Mouse (Mus musculus) intestine, embryonic 16.5 days (tissue): ENCODE data around the gene N4bp1. TPM values are rescaled to one million over a fixed set of nuclear protein-coding genes. Genes with fewer than 3 reads are reported as not detected.
A peak's percentile ranks its signal among the peaks of the same experiment; 100 is the strongest.

Source experiments
- ATAC-seq: fragments of 200-750 bp; cut with Nextera tagmentation; 2 replicates; pipeline ENCODE4 v1.8.0; 2017; ENCODE audit warnings: moderate TSS enrichment, moderate library complexity
- H3K27ac ChIP-seq: fragments of 300-500 bp; sonication (generic); 2 replicates; pipeline ENCODE4 v1.5.1; 2014; ENCODE audit warnings: mild to moderate bottlenecking, low read length
- H3K27me3 ChIP-seq: fragments of 300-500 bp; sonication (generic); replicated peaks from 2 replicates; pipeline ENCODE4 v1.6.1; 2014; ENCODE audit warnings: low read length, control low read depth, mixed read lengths; ENCODE audit not compliant: control insufficient read depth, insufficient read depth
- H3K36me3 ChIP-seq: fragments of 300-500 bp; sonication (generic); 2 replicates; pipeline ENCODE4 v1.6.1; 2014; ENCODE audit warnings: low read length, control low read depth; ENCODE audit not compliant: control insufficient read depth, insufficient read depth
- H3K4me1 ChIP-seq: fragments of 300-500 bp; sonication (generic); 2 replicates; pipeline ENCODE4 v1.6.1; 2014; ENCODE audit warnings: low read length, control low read depth, mixed read lengths; ENCODE audit not compliant: control insufficient read depth, insufficient read depth
- H3K4me2 ChIP-seq: fragments of 300-500 bp; sonication (generic); 2 replicates; pipeline ENCODE4 v1.6.1; 2014; ENCODE audit warnings: low read depth, low read length, control low read depth
- H3K4me3 ChIP-seq: fragments of 300-500 bp; sonication (generic); 2 replicates; pipeline ENCODE4 v1.5.1; 2014; ENCODE audit warnings: mild to moderate bottlenecking, low read length
- H3K9ac ChIP-seq: fragments of 300-500 bp; sonication (generic); 2 replicates; pipeline ENCODE4 v1.6.1; 2014; ENCODE audit warnings: low read depth, low read length
- H3K9me3 ChIP-seq: fragments of 300-500 bp; sonication (generic); 2 replicates; pipeline ENCODE4 v1.6.1; 2016; ENCODE audit warnings: low read length, control low read depth; ENCODE audit not compliant: control insufficient read depth
- WGBS: fragments of 180-500 bp; shearing (Covaris S2); extraction: QIAGEN DNeasy Blood & Tissue Kit; methylation state at CpG from one replicate; pipeline ENCODE4 v1.1.7; 2014; 5-methylcytosine and 5-hydroxymethylcytosine counted together
- polyA plus RNA-seq: library from polyadenylated mRNA; unstranded; fragments of >200 nt; fragmentation: Nextera tagmentation; extraction: Ambion mirVana; gene quantifications from 2 replicates; pipeline ENCODE4 v1.2.1, GENCODE M21; 2015

The N4bp1 gene
- polyA plus RNA-seq, 1 experiment from 2014 or later = 4.9 TPM

DNA sequence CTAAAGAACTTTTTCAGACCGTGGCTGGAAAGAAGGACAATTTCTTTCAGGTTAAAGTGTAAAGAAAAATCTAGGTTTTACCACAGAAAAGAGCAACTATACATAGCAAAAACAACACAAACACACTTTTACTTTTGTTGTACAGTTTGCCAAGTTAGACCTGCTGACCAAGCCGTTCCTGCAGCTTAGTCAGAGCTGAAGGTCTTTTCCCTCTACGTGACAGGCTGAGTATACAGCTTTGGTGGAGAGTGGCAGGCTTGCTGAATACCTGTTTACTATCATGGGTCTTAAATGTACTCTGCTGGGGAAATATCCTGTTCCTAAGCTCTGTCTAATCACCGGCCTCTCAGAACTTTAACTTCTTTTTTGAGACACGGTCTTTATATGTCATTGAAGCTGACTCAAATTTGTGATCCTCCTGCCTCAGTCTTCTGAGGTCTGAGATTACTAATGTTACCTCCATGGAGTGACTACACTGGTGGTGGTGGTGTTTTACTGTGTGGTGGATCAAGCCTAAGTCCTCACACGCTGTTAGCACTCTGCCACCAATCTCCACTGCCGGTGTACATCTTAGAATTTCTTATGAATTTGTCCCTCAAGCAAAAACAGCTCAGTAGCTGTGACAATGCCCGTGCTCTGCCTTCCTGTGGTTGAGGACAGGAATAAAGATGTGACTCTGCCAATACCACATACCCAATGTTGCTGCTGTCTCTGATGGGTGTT is 31.6 kb downstream of the N4bp1 start:
- H3K36me3 ChIP-seq = no peaks in the 10 kb centered on the region
- 83% methylated on average over 8 of the region's 8 CpGs for WGBS
- no peak overlapping the region for H3K4me2 ChIP-seq
- H3K9ac ChIP-seq = no peak overlapping the region
- no peak for ATAC-seq
- H3K27ac ChIP-seq = no peak overlapping the region
- peaks cover 5% of the 10 kb centered on the region; the same call in 1 of the 2 replicates for H3K4me1 ChIP-seq
- no peaks in the 10 kb centered on the region for H3K9me3 ChIP-seq
- no peak overlapping the region for H3K4me3 ChIP-seq
- no peaks in the 10 kb centered on the region for H3K27me3 ChIP-seq

GRCm38 (mm10) chr8:86852491-86852890 is 32.6 kb downstream of the N4bp1 start:
- Histone ChIP-seq H3K4me2 (no peak overlapping the region), H3K36me3 (no peaks in the 10 kb centered on the region), H3K27me3 (no peaks in the 10 kb centered on the region), H3K9me3 (no peaks in the 10 kb centered on the region), H3K4me3 (no peak overlapping the region), H3K27ac (no peak overlapping the region), H3K4me1 (peaks cover 5% of the 10 kb centered on the region; the same call in 1 of the 2 replicates), H3K9ac (no peak overlapping the region)
- WGBS = 95% methylated on average over 3 of the region's 3 CpGs
- no peak for ATAC-seq

- H3K4me3 ChIP-seq = no peak overlapping the region
- H3K4me2 ChIP-seq = no peak overlapping the region
- ATAC-seq = no peak
- H3K9me3 ChIP-seq = no peaks in the 10 kb centered on the region
- H3K27ac ChIP-seq = no peak overlapping the region
- no peaks in the 10 kb centered on the region for H3K27me3 ChIP-seq
- H3K4me1 ChIP-seq = no peaks in the 10 kb centered on the region
- WGBS = 76% methylated on average over 5 of the region's 5 CpGs
- no peak overlapping the region for H3K9ac ChIP-seq
- H3K36me3 ChIP-seq = peaks cover 5% of the 10 kb centered on the region
Observed at GRCm38 (mm10) chr8:86848876-86849275, 36.2 kb downstream of the N4bp1 start.

- Histone ChIP-seq H3K27ac (no peak overlapping the region), H3K4me3 (no peak overlapping the region), H3K4me1 (no peaks in the 10 kb centered on the region), H3K27me3 (no peaks in the 10 kb centered on the region), H3K9me3 (no peaks in the 10 kb centered on the region), H3K9ac (no peak overlapping the region), H3K36me3 (peaks cover 10% of the 10 kb centered on the region), H3K4me2 (no peak overlapping the region)
- WGBS = 78% methylated on average over 6 of the region's 6 CpGs
- ATAC-seq = no peak
Observed at GRCm38 (mm10) chr8:86848401-86848800, 36.7 kb downstream of the N4bp1 start.

DNA sequence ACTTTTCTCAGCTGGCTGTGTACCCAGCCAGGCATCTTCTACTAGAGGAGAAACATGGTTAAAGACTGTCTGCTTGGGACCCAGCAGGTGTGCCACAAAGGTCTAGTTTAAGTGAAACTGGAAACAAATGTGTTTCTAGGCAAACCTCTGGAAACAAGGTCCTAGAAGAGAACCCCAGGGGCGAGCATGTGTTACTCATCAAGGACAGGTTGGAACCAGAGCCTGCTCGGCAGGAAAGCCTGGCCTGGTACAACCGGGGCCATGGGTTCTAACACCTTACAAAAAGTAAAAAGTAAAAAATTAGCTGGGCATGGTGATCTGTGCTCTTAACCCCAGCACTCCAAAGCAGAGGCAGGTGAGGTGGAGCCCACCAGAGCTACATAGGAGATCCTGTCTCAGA is 38.0 kb downstream of the N4bp1 start:
- ATAC-seq = no peak

DNA sequence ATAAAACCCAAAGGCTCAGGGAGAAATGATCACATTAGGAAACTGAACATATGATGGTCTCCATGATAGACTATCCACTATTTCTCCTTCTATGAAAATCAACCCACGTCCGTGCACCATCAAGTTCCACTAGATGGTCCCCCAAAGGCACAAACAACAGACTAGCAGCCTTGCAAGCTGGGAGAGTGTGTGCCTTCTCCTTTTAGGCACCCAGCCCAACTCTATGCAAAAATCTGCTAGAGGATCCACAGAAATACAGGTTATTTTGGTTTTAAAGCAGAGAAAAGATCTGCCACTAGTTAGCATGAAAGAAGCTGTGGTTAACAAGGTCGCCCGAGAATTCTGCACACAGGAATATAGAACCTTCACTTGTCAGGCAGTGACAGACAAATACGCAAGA is 39.2 kb downstream of the N4bp1 start:
- Histone ChIP-seq H3K4me2 (no peak overlapping the region), H3K4me1 (no peaks in the 10 kb centered on the region), H3K27me3 (no peaks in the 10 kb centered on the region), H3K9ac (no peak overlapping the region), H3K36me3 (peaks cover 19% of the 10 kb centered on the region), H3K9me3 (no peaks in the 10 kb centered on the region), H3K4me3 (no peak overlapping the region), H3K27ac (no peak overlapping the region)
- ATAC-seq = no peak
- 94% methylated on average over 5 of the region's 5 CpGs for WGBS

More for the DNA sequence above, 38.0 kb downstream of the N4bp1 start:
- H3K4me1 ChIP-seq = no peaks in the 10 kb centered on the region
- H3K9me3 ChIP-seq = no peaks in the 10 kb centered on the region
- H3K4me3 ChIP-seq = no peak overlapping the region
- no peaks in the 10 kb centered on the region for H3K27me3 ChIP-seq
- 84% methylated on average over 3 of the region's 3 CpGs for WGBS
- H3K4me2 ChIP-seq = no peak overlapping the region
- H3K27ac ChIP-seq = no peak overlapping the region
- H3K36me3 ChIP-seq = peaks cover 14% of the 10 kb centered on the region
- no peak overlapping the region for H3K9ac ChIP-seq

DNA sequence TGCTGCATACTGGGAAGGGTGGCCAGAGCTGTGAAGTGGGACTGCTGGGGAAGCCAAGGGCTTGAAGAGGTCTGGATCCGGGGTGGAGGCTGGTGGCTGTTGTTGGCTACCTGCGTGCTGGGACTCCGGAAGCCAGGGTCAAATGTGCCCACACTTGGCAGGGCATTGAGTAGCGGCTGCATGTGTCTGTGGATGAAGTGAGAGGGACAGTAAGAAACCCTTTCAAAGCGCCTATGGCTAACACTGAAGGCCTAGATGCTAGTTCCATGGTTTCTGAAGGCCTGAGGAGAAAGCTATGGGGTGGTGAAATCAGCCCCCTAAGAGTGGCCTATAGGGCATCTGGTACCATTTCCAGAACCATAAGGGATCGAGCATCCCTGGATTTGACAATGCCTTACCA is 40.2 kb downstream of the N4bp1 start:
- 88% methylated on average over 6 of the region's 6 CpGs for WGBS
- no peaks in the 10 kb centered on the region for H3K4me1 ChIP-seq
- no peak overlapping the region for H3K9ac ChIP-seq
- H3K27me3 ChIP-seq = no peaks in the 10 kb centered on the region
- H3K4me3 ChIP-seq = no peak overlapping the region
- H3K27ac ChIP-seq = no peak overlapping the region
- H3K4me2 ChIP-seq = no peak overlapping the region
- no peaks in the 10 kb centered on the region for H3K9me3 ChIP-seq
- peaks cover 19% of the 10 kb centered on the region for H3K36me3 ChIP-seq
- ATAC-seq = no peak

DNA sequence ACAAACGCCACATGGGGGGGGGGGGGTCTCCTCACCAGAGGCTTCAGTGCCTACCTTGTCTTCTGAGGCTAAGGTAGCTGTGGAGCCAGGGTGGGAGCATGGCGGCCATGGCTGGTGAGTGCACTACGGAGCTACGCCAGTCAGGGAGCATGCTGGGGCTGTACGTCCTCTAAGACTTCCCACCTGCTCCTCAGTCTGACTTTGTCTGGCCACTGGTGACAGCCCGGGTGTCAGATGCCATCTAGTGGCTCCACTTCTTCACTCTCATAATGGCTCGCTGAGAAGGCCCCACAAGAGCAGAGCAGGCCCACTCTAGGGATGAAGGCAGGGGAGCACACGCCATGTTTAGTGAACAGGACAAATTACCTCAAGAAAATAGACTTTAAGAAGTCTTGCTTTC is 41.2 kb downstream of the N4bp1 start:
- Histone ChIP-seq H3K27ac (no peak overlapping the region), H3K27me3 (no peaks in the 10 kb centered on the region), H3K4me1 (no peaks in the 10 kb centered on the region), H3K4me3 (no peak overlapping the region), H3K4me2 (no peak overlapping the region), H3K9ac (no peak overlapping the region), H3K9me3 (no peaks in the 10 kb centered on the region), H3K36me3 (peaks cover 19% of the 10 kb centered on the region)
- 62% methylated on average over 8 of the region's 8 CpGs for WGBS
- ATAC-seq = 0 out of 2 replicates have a peak, but pooled peaks have one; percentile 40

DNA sequence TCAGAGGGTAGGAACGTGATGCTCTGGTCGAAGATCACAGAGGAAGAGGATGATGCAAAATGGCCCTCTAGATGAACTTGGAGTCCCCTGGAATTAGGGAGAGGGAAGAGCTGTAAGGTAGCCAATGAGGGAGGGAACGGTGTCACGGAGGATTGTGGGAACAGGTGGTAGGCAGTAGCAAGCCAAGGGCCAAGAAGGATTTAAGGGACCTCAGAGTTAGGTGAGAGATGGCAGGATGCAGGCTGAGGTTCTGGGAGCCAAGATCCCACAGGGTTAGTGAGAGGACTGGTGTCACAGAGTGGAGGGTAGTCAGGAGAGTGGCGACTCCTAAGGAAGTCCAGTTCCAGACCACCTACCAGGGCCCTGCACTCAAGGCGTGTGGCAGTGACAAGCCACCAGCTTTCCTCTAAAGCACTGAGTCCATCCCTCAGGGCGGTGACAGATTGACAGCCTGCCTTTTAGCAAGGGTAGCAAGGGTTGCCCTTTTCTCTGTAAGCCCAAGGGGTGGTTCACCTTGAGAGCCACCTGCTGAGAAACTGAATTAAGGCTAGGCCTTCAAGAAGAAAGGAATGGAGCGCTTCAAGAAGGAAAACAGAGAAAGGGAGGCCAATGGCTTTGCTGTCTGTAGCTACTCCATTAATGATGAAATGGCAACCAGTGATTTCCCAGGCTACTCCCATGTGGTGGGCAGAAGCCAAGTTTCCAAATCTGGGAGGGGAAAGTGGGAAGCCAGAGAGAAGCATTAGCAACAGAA is 43.3 kb downstream of the N4bp1 start:
- no peak overlapping the region for H3K27ac ChIP-seq
- no peaks in the 10 kb centered on the region for H3K27me3 ChIP-seq
- H3K4me2 ChIP-seq = no peak overlapping the region
- H3K9me3 ChIP-seq = no peaks in the 10 kb centered on the region
- no peak overlapping the region for H3K4me3 ChIP-seq
- peaks cover 19% of the 10 kb centered on the region for H3K36me3 ChIP-seq
- no peak overlapping the region for H3K9ac ChIP-seq
- no peak for ATAC-seq
- 91% methylated on average over 8 of the region's 8 CpGs for WGBS
- H3K4me1 ChIP-seq = no peaks in the 10 kb centered on the region
